Mouse (Mus musculus): ENCODE data around the gene Gm10775.

Gene Gm10775

DNA sequence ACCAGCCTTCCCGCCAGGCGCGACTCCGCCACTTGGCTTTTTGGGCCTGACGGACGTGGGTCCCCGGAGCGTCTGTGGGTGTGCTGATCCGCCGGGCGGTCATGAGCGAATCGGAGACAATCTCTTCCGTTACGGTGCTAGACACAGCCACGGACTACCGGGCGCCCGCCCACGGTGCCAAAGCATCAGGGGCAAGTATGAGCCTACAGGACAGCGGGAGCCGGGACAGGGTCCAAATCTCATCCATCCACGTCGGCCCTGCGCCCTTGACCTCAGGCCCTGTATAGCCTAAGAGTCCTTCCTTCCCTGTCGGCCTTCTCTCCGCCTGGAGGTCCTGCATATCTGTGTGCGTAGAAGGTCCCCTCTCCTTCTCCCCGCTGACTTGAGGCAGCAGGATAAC is at the start of gene Gm10775:
Gene Gm10775, plus strand, starts transcription at position 301 of the 400 bp plus-strand sequence.
- DNase-seq (ENCODE audit: low spot score in 2 of 2) = no peak

DNA sequence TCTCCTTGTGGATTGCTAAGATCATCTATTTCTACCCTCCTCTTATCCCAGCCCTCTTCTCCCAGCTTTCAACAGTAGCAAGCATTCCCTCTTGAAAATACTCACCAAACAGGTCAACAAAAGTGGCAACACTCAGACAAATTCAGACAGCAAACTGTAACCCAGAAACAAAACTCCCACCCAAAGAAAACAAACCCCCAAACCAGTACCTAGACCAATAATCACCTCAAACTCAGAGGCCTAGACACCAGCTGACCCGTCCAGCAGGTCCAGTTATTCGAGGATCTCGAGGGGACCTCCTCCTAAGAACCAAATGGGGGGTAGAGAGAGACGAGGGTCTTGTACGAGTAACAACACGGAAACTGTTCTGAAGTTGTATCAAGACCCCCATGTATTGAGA is 33.4 kb upstream of the Gm10775 start:
- no peak for DNase-seq (ENCODE audit: low spot score in 2 of 2)

DNA sequence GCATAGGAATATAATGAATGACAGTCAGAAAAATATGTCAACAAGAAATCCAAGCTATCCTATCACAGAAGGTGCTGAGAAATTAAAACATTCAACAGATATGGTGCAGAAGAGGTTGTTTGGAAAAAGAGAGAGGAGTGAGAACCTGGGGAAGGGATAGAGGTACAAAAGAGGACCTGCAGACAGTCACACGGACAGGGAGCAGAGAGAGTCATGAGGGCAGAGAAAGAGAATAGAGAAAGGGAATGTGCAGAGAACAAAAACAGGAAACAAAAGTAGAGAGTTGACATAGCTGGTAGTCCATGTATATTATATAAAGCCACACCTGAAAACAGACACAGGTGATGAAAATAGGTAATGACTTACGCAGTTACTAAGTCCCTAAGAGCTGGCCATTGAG is 32.7 kb upstream of the Gm10775 start:
- no peak for DNase-seq (ENCODE audit: low spot score in 2 of 2)

DNA sequence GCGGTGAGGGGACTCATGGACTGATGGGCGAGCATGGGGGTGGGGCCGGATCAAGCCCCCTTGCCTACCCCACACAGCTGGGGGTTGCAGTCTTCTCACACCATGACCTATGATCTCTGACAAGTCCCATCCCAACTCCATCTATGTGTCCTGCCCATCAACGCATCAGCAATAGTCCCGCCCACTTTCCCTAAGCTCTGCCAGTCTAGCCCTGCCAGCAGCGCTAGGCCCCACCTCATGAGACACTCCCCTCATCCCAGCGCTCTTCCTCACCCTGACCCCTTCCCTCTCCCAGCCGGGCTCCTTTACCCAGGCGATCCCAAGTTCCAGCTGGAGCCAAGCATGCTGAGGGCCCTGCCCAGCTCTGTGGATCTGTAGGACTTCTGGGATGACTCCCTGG is 22.1 kb upstream of the Gm10775 start:
- DNase-seq (ENCODE audit: low spot score in 2 of 2) = no peak

DNA sequence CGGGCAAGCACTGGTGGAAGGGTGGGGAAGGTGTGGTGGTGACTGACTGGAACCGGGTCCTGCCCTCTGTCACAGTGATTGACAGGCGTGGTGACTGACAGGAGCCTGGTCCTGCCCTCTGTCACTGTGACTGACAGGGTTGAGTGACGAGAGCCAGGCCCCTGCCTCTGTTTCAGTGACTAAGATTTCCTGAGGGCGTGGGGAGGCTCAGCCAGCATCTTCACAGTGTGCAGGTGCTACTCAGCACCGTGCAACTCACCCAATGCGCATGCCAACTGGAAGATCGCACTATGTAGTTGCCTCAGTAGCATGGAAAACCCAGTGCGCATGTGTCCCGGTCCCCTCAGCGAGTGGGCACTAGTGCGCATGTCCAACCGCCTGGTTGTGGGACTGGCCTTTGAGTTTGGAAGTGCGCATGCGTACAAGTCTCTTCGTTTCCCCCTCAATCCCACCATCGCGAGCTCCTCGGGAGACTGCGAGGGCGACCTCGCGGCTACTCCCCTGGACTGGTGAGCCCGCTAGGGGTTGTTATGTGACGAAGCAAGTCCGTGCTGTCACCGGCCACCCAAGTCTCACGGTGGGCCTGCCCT is 18.7 kb upstream of the Gm10775 start:
- peak; percentile 93 to 97 for DNase-seq (ENCODE audit: low spot score in 2 of 2)

DNA sequence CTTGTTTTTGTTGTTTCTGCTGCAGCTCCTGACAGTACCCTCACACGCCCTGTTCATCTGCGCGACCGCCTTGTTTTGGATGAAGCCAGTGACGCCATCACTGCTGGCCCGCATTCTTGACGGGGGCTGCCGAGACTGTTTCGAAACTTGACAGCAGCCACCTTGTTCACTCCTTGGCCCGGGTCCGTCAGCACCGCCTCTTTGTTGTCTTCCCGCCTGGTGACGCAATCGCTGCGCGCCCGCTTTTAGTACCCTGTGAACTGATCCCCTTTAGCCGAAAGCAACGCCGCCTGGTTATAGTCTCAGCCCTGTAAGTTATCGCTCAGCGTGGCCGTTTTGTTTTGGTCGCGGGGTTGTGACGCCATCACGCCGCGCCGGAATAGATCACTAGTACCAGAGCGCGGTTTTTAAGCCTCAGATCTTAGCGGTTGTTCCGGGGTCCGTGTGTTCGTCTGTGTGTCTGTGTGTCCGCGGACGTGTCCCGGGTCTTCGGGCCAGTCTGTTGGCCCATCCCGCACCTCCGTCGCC is 18.2 kb upstream of the Gm10775 start:
- peak; percentile 98 to 99 for DNase-seq (ENCODE audit: low spot score in 2 of 2)

DNA sequence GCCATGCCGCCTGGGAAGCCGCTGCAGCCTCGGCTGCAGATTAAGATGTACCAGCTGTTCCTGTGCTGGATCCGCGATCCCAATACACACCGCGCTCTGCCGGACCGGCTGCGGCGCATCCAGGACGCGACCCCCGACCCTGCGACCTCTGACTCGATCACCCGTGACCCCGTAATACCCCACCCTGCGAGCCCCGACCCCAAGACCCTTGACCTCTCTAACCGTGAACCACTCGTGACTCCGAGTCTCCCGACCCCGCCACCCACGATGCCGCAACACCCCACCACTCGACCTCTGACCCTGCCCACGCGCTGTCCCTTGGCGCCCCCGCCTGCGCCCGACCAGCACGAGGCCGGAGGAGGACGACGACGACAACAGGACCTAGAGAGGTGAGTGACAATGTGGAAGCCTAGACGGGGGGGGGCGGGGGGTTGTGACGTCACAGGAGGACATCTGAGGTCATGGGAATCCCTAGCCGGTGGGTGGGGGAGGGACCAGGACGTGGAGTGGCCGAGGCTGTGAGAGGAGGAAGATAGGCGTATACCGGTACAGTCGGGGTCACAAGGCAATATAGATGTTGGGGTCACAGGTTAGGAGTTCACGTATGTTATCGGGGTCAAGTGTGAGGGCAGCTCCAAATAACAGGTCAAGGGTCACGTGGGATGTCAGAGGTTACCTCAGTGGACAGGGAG is 17.6 kb upstream of the Gm10775 start:
- DNase-seq (ENCODE audit: low spot score in 2 of 2) = no peak

DNA sequence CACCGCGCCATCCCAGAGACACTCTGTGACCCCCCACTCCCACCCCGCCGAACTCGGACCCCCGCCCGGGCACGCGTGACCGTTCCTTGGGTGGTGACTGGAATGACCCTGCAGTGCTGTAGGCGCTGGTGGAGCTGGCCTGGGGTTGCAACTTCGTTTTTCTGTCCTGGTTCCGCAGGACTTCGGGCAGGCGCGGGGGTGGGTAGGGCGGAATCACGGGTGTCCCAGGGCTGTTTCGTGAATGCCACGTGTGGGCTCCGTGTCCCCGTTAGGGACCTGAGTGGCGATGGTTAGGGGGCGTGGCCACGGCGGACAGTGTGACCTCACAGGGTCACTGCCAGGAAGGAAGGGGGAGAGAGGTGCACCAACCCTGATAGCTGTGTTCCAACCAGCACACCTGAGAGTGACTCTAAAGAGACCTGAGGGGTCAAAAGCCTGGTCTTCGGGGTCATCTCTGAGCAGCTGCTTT is 17.0 kb upstream of the Gm10775 start:
- no peak for DNase-seq (ENCODE audit: low spot score in 2 of 2)

DNA sequence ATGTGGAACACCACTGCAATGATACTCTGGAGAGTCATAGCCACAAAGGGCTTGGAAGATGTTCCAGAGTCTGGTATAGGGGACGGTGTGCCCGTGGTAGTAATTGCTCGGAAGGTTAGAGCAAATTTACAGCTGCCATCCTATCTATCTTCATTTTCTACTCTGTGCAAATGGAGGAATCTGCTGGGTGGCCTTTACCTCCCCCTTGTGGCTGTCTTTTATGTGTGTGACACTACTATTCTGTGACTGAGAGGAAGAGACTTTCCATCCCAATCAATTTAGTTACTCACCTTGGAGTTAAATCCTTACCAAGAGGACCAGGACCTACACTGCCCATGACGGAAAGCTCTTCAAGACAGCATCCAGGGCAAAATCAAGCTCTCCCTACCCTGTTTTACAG is 16.1 kb upstream of the Gm10775 start:
- DNase-seq (ENCODE audit: low spot score in 2 of 2) = no peak

DNA sequence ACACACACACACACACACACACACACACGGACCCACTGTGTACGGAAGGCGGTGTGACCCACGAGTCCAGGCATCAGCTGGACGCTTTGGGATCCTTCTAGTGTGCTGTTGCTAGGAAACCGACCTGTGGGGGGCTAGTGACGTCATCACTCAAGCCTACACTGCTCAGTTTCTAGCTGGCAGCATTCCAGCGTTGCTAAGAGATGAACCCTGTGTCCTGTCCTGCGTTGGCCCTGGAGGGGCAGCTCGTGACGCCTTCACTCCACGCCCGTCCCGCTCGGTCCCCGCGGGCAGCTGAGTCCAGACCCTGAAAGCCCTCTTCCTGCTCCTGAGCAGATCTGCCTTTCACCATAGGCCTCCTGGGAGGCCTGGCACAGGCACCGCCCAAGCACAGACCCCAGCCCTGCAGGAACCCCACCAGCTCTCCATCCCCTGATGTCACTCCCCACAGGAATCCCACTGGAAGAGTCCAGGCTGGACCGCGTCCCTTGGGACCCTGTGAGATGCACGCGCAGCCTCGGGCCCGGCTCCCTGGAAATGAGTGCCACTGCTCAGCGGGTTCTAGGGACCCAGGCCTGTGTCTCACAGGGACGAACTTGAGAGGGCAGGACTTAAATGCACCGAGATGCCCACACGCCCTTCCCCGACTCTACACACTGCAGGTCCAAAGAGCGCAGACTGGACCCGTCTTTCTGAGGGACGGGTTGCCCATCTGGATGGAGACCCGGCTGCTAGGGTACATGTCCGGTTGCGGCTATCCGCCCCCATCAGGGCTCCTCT is 974 bp upstream of the Gm10775 start:
- peak; percentile 62 to 68 for DNase-seq (ENCODE audit: low spot score in 2 of 2)

DNA sequence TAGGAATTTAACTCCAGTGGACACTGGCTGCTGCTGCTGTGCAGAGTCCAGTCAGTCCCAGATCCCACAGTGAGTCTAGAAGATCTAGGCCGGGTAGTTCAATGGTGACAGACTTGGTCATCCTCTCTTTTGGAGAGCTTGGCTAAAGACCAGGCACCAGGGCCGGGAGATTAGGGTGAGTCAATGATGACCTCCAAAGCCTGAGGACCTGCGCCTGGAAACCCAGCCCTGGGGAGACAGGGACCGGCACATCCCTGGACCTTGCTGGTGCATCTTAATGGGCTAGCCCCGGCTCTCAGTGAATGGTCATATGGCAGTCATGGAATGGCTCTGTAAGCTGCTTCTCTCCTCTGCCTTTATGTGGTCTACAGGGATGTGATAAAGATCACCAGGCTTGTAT is 2.7 kb downstream of the Gm10775 start:
- DNase-seq (ENCODE audit: low spot score in 2 of 2) = no peak

DNA sequence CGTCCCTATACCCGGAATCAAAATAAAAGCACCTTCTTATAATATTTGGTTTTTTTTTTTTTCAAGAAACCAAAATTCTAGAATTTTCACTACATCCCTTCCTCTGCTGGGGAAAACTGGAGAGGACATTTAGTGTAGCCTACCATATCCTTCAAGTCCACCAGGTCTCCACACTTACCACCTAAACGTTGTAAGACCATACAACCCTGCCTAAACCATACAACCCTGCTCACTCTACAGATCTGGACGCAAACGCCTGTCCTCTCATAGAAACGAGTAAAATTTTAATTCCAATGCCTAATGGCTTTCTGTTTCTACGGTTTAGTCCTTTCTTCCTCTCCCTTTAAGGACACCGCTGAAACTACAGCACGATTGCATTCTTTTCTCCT is 18.6 kb downstream of the Gm10775 start:
- DNase-seq (ENCODE audit: low spot score in 2 of 2) = no peak

DNA sequence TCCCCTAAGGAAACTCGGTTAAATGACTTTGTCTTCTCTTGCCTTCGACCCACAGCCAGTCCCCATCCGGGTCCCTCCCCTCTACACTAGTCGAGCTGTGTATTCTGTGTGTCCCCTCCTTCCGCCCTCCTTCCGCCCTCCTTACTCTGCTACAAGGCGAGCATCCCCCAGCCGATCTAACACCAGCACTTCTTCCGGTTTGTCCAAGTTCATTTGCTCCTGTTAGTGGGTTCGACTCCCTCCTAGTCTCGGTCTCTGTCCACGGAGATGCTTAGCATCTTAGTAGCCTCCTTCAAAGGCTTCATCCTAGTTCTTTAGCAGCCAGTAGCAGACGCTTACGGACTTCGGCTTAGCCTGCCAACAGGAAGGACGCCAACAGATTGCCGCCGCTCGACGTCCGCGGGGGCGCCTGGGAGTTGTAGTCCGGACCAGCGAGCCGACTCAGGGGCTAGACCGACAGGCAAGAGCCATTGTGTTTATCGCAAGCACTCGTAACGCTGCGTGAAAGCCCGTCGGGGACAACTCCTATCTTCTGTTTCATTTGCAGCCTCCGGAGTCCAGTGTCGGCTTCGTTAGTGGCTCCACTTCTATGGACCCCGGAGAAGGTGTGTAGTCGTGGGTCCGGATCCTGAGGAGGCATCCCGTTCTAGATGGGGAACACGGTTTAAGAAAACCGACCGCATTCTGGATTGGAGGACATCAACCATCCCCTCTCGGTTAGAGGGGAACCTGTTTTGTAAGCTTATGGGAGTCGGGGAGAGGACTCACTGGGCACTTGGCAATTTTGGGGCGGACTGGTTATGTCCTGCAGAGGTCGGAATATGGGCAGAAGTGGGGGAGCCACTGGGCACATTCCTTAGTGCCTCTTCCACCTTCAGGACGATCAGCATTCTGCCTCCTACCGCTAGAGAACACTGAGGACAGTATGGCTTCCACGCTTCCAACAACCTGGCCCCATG is 19.3 kb downstream of the Gm10775 start, which contains the start of gene Zfp369:
Gene Zfp369, plus strand, starts transcription at position 432 of the 959 bp plus-strand sequence.
- peak; percentile 89 to 93 for DNase-seq (ENCODE audit: low spot score in 2 of 2)

DNA sequence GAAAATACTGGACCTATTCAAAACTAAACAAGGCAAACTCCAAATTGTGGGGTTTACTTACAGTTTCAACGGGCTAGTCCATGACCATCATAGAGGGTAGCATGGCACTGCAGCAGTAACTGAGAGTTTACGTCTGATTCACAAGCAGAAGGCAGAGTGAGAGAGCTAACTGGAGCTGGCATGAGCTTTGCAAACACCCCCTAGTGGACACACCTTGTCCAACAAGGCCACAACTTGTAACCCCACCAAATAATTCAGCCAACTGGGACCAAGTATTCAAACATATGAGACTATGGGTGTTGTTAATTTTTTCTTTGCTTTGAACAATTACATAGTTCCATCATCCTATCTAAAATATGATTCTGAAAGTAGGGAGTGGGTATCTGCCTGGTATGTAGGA is 27.4 kb downstream of the Gm10775 start:
- DNase-seq (ENCODE audit: low spot score in 2 of 2) = no peak

DNA sequence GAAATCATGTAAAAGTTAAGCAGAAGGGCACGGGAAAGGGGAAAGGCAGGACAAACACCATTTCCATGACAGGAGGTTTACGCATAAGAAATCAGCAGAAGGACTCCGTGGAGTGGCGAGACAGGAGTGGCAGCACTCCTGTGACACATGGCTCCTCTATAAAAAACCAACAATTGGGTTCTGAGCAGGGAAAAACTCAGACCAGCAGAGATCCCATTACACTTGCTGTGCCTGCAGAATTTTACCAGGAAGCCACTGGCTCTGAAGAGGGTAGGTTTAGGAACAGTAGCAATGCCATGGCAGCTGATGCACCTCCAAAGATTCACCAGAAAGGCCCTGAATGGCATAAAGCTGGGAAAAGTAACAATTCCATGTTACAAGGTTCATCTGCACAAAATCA is 37.0 kb downstream of the Gm10775 start:
- DNase-seq (ENCODE audit: low spot score in 2 of 2) = no peak

All from frontal cortex, postnatal 25 days (tissue).